Mouse (Mus musculus) cortical plate, adult 2 months (tissue): ENCODE measurements around the gene Tmem234.
"Not testable (repeated sequence)": the region's sequence is repeated elsewhere in the genome, so short reads cannot be mapped to it uniquely, and the experiment has no call there.

Source experiments
- CTCF ChIP-seq: fragments of 200-500 bp; IDR thresholded peaks from 2 replicates; pipeline ENCODE4 v1.5.1; 2011; ENCODE audit warnings: mild to moderate bottlenecking, control low read depth, low read length; ENCODE audit not compliant: insufficient read depth; ENCODE audit errors: extremely low read depth
- POLR2A ChIP-seq: fragments of 200-500 bp; IDR thresholded peaks from 2 replicates; pipeline ENCODE4 v1.6.1; 2011; ENCODE audit warnings: mild to moderate bottlenecking, low read length, control low read depth; ENCODE audit not compliant: insufficient read depth; ENCODE audit errors: extremely low read depth

GRCm38 (mm10) chr4:129554512-129554911 is 46.0 kb upstream of the Tmem234 start:
- not testable (repeated sequence) for TF ChIP-seq POLR2A, CTCF
